Mouse (Mus musculus) olfactory bulb, adult 2 months (tissue): ENCODE results near the gene Mier2.

Experiments
- CTCF ChIP-seq: fragments of 200-500 bp; IDR thresholded peaks from 2 replicates; pipeline ENCODE4 v1.5.1; 2012; ENCODE audit warnings: low read depth, mild to moderate bottlenecking, low read length, moderate library complexity; ENCODE audit not compliant: insufficient read depth
- POLR2A ChIP-seq: fragments of 200-500 bp; IDR thresholded peaks from 2 replicates; pipeline ENCODE4 v1.6.1; 2012; ENCODE audit warnings: mild to moderate bottlenecking, low read depth, low read length, moderate library complexity; ENCODE audit not compliant: insufficient read depth

- TF ChIP-seq POLR2A (no peak), CTCF (no peak)
Observed at GRCm38 (mm10) chr10:79541522-79541921, 13.5 kb downstream of the Mier2 start.
